Mouse (Mus musculus) olfactory bulb, adult 2 months (tissue): ENCODE results near the gene Ell.
"Not testable (repeated sequence)": the region's sequence is repeated elsewhere in the genome, so short reads cannot be mapped to it uniquely, and the experiment has no call there.

Source experiments
- CTCF ChIP-seq: fragments of 200-500 bp; IDR thresholded peaks from 2 replicates; pipeline ENCODE4 v1.5.1; 2012; ENCODE audit warnings: low read depth, mild to moderate bottlenecking, low read length, moderate library complexity; ENCODE audit not compliant: insufficient read depth
- POLR2A ChIP-seq: fragments of 200-500 bp; IDR thresholded peaks from 2 replicates; pipeline ENCODE4 v1.6.1; 2012; ENCODE audit warnings: mild to moderate bottlenecking, low read depth, low read length, moderate library complexity; ENCODE audit not compliant: insufficient read depth

DNA sequence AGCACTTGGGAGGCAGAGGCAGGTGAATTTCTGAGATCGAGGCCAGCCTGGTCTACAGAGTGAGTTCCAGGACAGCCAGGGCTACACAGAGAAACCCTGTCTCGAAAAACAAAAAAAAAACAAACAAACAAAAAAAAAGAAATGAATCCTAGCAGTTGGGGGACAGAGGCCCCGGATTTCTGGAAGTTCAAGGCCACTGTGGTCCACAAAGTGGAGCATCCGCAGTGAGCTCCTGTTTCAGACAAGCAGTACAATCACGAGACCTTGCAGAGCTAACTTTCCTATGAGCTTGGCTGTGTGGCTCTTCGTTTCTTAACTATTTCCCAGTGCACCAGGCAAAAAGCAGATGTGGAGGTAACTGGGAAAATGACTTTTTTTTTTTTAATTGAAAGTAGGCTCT is 28.1 kb upstream of the Ell start:
- not testable (repeated sequence) for TF ChIP-seq POLR2A, CTCF
